In genomic region chr13:27799303-27799702, GRCm38 (mm10) we compare ENCODE assay signal across 39 mouse cellular contexts. TPM values are rescaled to one million over a fixed set of nuclear protein-coding genes. Genes with fewer than 3 reads are reported as not detected.
"Had no signal": no experiment of that assay in that cellular context is flagged by ENCODE, and none has a peak within 500 bp of the region (broad histone marks: within the 10 kb centered on the region; RNA-seq: fewer than 3 reads in every experiment).

No protein-coding gene starts in this region.

- H3K4me3 ChIP-seq: gastrocnemius, adult 2 months; heart, adult 2 months; heart, embryonic 13.5 days; heart, embryonic 15.5 days; hindbrain, embryonic 10.5 days; hindbrain, embryonic 12.5 days; intestine, embryonic 15.5 days; layer of hippocampus, adult 2 months; left cerebral cortex, adult 2 months; limb, embryonic 13.5 days; limb, embryonic 15.5 days; liver, embryonic 12.5 days had no signal

- H3K36me3 ChIP-seq: heart, embryonic 13.5 days; heart, embryonic 15.5 days; hindbrain, embryonic 10.5 days; hindbrain, embryonic 12.5 days; intestine, embryonic 15.5 days; limb, embryonic 13.5 days; limb, embryonic 15.5 days; liver, embryonic 12.5 days had no signal

- H3K9me3 ChIP-seq: heart, embryonic 13.5 days; heart, embryonic 15.5 days; hindbrain, embryonic 10.5 days; hindbrain, embryonic 12.5 days; intestine, embryonic 15.5 days; limb, embryonic 13.5 days; limb, embryonic 15.5 days; liver, embryonic 12.5 days had no signal

- H3K4me1 ChIP-seq: heart, embryonic 13.5 days; heart, embryonic 15.5 days; hindbrain, embryonic 10.5 days; hindbrain, embryonic 12.5 days; intestine, embryonic 15.5 days; limb, embryonic 13.5 days; limb, embryonic 15.5 days; liver, embryonic 12.5 days had no signal

- H3K27ac ChIP-seq: gastrocnemius, adult 2 months; heart, adult 2 months; heart, embryonic 13.5 days; heart, embryonic 15.5 days; hindbrain, embryonic 10.5 days; hindbrain, embryonic 12.5 days; hindbrain, embryonic 14.5 days; intestine, embryonic 15.5 days; layer of hippocampus, adult 2 months; left cerebral cortex, adult 2 months; limb, embryonic 13.5 days; limb, embryonic 15.5 days; liver, embryonic 12.5 days; liver, embryonic 14.5 days had no signal

- H3K9ac ChIP-seq: heart, embryonic 13.5 days; heart, embryonic 15.5 days; hindbrain, embryonic 12.5 days; hindbrain, embryonic 14.5 days; intestine, embryonic 15.5 days; limb, embryonic 13.5 days; limb, embryonic 15.5 days; liver, embryonic 12.5 days; liver, embryonic 14.5 days had no signal

- ATAC-seq: hindbrain, embryonic 16.5 days; inflammation-experienced regulatory T-cells, adult 6 months; intestine, embryonic 15.5 days; intestine, postnatal 0 days; liver, embryonic 12.5 days had no signal

- DNase-seq: gastrocnemius, adult 2 months; gastrocnemius, postnatal 10 days; gastrocnemius, postnatal 25 days; heart, adult 11 months; heart, adult 2 months; heart, postnatal 14 days; heart, postnatal 4 days; kidney, adult 18-20 months; kidney, adult 8-10 months; kidney, postnatal 10 days; kidney, postnatal 25 days; kidney, postnatal 4 days; left cerebral cortex, postnatal 4 days had no signal

- H3K27me3 ChIP-seq: heart, embryonic 13.5 days; heart, embryonic 15.5 days; hindbrain, embryonic 12.5 days; intestine, embryonic 15.5 days; limb, embryonic 13.5 days; limb, embryonic 15.5 days; liver, embryonic 12.5 days had no signal

- H3K4me2 ChIP-seq: heart, embryonic 11.5 days; heart, embryonic 13.5 days; heart, embryonic 15.5 days; hindbrain, embryonic 12.5 days; hindbrain, embryonic 14.5 days; intestine, embryonic 15.5 days; limb, embryonic 13.5 days; limb, embryonic 15.5 days; liver, embryonic 12.5 days had no signal

RNA-seq across cellular contexts. Expression of gene Prl2a1, which starts 2.2 kb away (rescaled TPM):
- total RNA-seq: gastrocnemius, adult 2 months; gastrocnemius, postnatal 10 days; gastrocnemius, postnatal 25 days; gastrocnemius, postnatal 4 days; heart, adult 2 months; heart, postnatal 14 days; heart, postnatal 4 days; layer of hippocampus, adult 2 months; layer of hippocampus, postnatal 10 days; layer of hippocampus, postnatal 25 days; left cerebral cortex, adult 2 months; left cerebral cortex, postnatal 25 days; left cerebral cortex, postnatal 4 days; liver, adult 2 months had no signal
- polyA plus RNA-seq: heart, adult 2 months; heart, embryonic 11.5 days; heart, embryonic 13.5 days; heart, embryonic 15.5 days; heart, postnatal 0 days; hindbrain, embryonic 10.5 days; hindbrain, embryonic 12.5 days; hindbrain, embryonic 14.5 days; hindbrain, embryonic 16.5 days; inflammation-experienced regulatory T-cells, adult 6 months; intestine, embryonic 15.5 days; intestine, postnatal 0 days; kidney, embryonic 14.5 days; kidney, embryonic 16.5 days; limb, embryonic 11.5 days; limb, embryonic 13.5 days; limb, embryonic 15.5 days; liver, adult 2 months; liver, embryonic 12.5 days; liver, embryonic 14.5 days; liver, embryonic 16.5 days had no signal

RNA-seq across cellular contexts. Expression of gene Prl7c1, which starts 18.7 kb away (rescaled TPM):
- total RNA-seq: gastrocnemius, adult 2 months; gastrocnemius, postnatal 10 days; gastrocnemius, postnatal 25 days; gastrocnemius, postnatal 4 days; heart, adult 2 months; heart, postnatal 14 days; heart, postnatal 4 days; layer of hippocampus, adult 2 months; layer of hippocampus, postnatal 10 days; layer of hippocampus, postnatal 25 days; left cerebral cortex, adult 2 months; left cerebral cortex, postnatal 25 days; left cerebral cortex, postnatal 4 days; liver, adult 2 months had no signal
- polyA plus RNA-seq: heart, adult 2 months; heart, embryonic 11.5 days; heart, embryonic 13.5 days; heart, embryonic 15.5 days; heart, postnatal 0 days; hindbrain, embryonic 10.5 days; hindbrain, embryonic 12.5 days; hindbrain, embryonic 14.5 days; hindbrain, embryonic 16.5 days; inflammation-experienced regulatory T-cells, adult 6 months; intestine, embryonic 15.5 days; intestine, postnatal 0 days; kidney, embryonic 14.5 days; kidney, embryonic 16.5 days; limb, embryonic 11.5 days; limb, embryonic 13.5 days; limb, embryonic 15.5 days; liver, adult 2 months; liver, embryonic 12.5 days; liver, embryonic 14.5 days; liver, embryonic 16.5 days had no signal

RNA-seq across cellular contexts. Expression of gene Prl2c1, which starts 49.8 kb away (rescaled TPM):
- total RNA-seq: gastrocnemius, adult 2 months; gastrocnemius, postnatal 10 days; gastrocnemius, postnatal 25 days; gastrocnemius, postnatal 4 days; heart, adult 2 months; heart, postnatal 14 days; heart, postnatal 4 days; layer of hippocampus, adult 2 months; layer of hippocampus, postnatal 10 days; layer of hippocampus, postnatal 25 days; left cerebral cortex, adult 2 months; left cerebral cortex, postnatal 25 days; left cerebral cortex, postnatal 4 days; liver, adult 2 months had no signal
- polyA plus RNA-seq: heart, adult 2 months; heart, embryonic 11.5 days; heart, embryonic 13.5 days; heart, embryonic 15.5 days; heart, postnatal 0 days; hindbrain, embryonic 10.5 days; hindbrain, embryonic 12.5 days; hindbrain, embryonic 14.5 days; hindbrain, embryonic 16.5 days; inflammation-experienced regulatory T-cells, adult 6 months; intestine, embryonic 15.5 days; intestine, postnatal 0 days; kidney, embryonic 14.5 days; kidney, embryonic 16.5 days; limb, embryonic 11.5 days; limb, embryonic 13.5 days; limb, embryonic 15.5 days; liver, adult 2 months; liver, embryonic 12.5 days; liver, embryonic 14.5 days; liver, embryonic 16.5 days had no signal
